Mouse (Mus musculus): Measurements from ENCODE around the gene Khdc3. TPM values are rescaled to one million over a fixed set of nuclear protein-coding genes. Genes with fewer than 3 reads are reported as not detected.
"Not testable (repeated sequence)": the region's sequence is repeated elsewhere in the genome, so short reads cannot be mapped to it uniquely, and the experiment has no call there.

Gene Khdc3
- polyA plus RNA-seq, 1 experiment = 5.6 TPM

DNA sequence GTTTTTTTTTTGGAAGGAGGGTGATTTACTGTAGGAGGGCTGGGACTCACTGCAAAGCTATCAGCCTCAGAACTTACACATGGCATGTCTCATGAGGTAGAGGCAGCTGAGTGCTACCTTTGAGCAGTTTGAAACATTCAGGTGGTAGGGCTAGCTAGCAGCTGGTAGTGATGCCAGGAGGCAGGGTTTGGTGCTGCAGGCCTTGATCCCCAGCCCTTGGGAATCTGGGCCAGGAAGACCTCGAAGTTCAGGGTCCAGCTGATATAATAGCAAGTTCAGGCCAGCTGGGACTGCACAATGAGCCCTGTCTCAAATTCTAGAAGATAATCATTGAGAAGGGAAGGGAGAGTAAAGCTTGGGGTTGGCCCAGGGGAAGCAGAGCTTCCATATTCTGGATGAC, 3.5 kb downstream of the Khdc3 start:
- Histone ChIP-seq H3K27ac (ENCODE audit: control insufficient read depth, insufficient read depth, low read depth, low read length, poor library complexity) (no peak overlapping the region), H3K4me3 (replicated peaks; ENCODE audit: control insufficient read depth, low read depth, low read length) (no peak overlapping the region), H3K4me1 (ENCODE audit: control insufficient read depth, insufficient read depth, low read length) (no peaks in the 10 kb centered on the region; the same call in 1 of the 2 replicates)
- 74% methylated on average over 1 of the region's 1 CpGs for WGBS
- no peak for TF ChIP-seq POLR2A (IDR thresholded peaks at IDR 0.05; ENCODE audit: borderline replicate concordance, control insufficient read depth, low read depth, low read length)
- no peak for TF ChIP-seq CTCF (IDR thresholded peaks at IDR 0.05; ENCODE audit: control insufficient read depth, insufficient read depth, low read length)

- no peak for TF ChIP-seq CTCF (IDR thresholded peaks at IDR 0.05; ENCODE audit: control insufficient read depth, insufficient read depth, low read length)
- no peak for TF ChIP-seq POLR2A (IDR thresholded peaks at IDR 0.05; ENCODE audit: borderline replicate concordance, control insufficient read depth, low read depth, low read length)
- H3K4me3 ChIP-seq (replicated peaks; ENCODE audit: control insufficient read depth, low read depth, low read length) = no peak overlapping the region
- H3K4me1 ChIP-seq (ENCODE audit: control insufficient read depth, insufficient read depth, low read length) = no peaks in the 10 kb centered on the region; the same call in 1 of the 2 replicates
- no peak overlapping the region for H3K27ac ChIP-seq (ENCODE audit: control insufficient read depth, insufficient read depth, low read depth, low read length, poor library complexity)
Measured at GRCm38 (mm10) chr9:73105771-73106170, 4.1 kb downstream of the Khdc3 start.

DNA sequence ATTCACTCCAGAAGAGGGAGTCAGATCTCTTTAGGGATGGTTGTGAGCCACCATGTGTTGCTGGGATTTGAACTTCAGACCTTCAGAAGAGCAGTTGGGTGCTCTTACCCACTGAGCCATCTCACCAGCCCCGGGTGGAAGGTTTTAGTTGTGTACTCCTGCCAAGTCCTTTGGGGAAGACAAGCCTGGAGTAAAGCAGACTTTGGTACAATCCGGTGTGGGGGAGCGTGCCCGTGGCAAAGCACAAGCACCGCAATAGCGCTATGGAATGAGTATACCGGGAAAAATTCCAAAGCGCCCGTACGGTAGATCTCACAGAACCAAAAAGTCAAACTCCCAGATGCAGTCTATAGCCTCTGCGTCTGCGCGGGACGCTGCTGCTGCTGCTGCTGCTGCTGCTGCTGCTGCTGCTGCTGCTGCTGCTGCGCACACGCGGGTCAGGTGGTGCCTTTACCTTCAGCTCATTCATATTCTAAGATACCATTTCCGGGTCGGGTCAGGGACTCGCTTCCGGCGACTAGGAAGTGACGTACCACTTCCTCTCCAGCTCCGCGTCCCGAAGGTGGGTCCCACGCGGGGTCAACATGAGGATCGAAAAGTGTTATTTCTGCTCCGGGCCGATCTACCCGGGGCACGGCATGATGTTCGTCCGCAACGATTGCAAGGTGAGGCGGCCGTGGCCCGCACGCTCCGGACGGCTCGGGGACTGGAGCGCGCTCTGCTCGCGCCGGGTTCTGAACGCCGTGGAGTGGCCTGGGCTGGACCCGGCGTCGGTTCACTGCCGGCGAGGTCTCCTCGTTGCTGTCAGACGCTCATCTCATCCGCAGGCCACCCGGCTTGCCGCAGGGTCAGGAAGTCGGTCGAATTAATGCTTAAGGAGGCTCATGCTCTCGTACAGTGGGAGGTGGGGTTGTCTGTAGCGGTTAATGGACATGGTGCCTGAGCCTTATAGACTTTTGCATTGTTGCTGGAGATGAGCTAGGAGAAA, 11.6 kb downstream of the Khdc3 start, which contains the start of gene Rsl24d1:
Rsl24d1 (plus strand) TSS at position 508 of the 988 bp plus-strand sequence.
- Histone ChIP-seq H3K27ac (ENCODE audit: control insufficient read depth, insufficient read depth, low read depth, low read length, poor library complexity) (peak within 1 kb of the TSS; percentile 70), H3K4me1 (ENCODE audit: control insufficient read depth, insufficient read depth, low read length) (no peaks in the 10 kb centered on the region; the same call in 1 of the 2 replicates), H3K4me3 (replicated peaks; ENCODE audit: control insufficient read depth, low read depth, low read length) (peak within 1 kb of the TSS; percentile 96)
- under 1% methylated on average over 64 of the region's 64 CpGs for WGBS
- no peak for TF ChIP-seq CTCF (IDR thresholded peaks at IDR 0.05; ENCODE audit: control insufficient read depth, insufficient read depth, low read length)
- TF ChIP-seq POLR2A (IDR thresholded peaks at IDR 0.05; ENCODE audit: borderline replicate concordance, control insufficient read depth, low read depth, low read length) = peak; percentile 51; the same call in 1 of the 2 replicates

GRCm38 (mm10) chr9:73116704-73117103, 15.1 kb downstream of the Khdc3 start:
- H3K4me1 ChIP-seq (ENCODE audit: control insufficient read depth, insufficient read depth, low read length); H3K4me3 ChIP-seq (replicated peaks; ENCODE audit: control insufficient read depth, low read depth, low read length); H3K27ac ChIP-seq (ENCODE audit: control insufficient read depth, insufficient read depth, low read depth, low read length, poor library complexity): not testable (repeated sequence)
- WGBS = 23% methylated on average over 6 of the region's 6 CpGs

- H3K27ac ChIP-seq (ENCODE audit: control insufficient read depth, insufficient read depth, low read depth, low read length, poor library complexity) = no peak overlapping the region
- TF ChIP-seq CTCF (IDR thresholded peaks at IDR 0.05; ENCODE audit: control insufficient read depth, insufficient read depth, low read length) = no peak
- TF ChIP-seq POLR2A (IDR thresholded peaks at IDR 0.05; ENCODE audit: borderline replicate concordance, control insufficient read depth, low read depth, low read length) = no peak
- no peak overlapping the region for H3K4me3 ChIP-seq (replicated peaks; ENCODE audit: control insufficient read depth, low read depth, low read length)
- no peaks in the 10 kb centered on the region; the same call in 1 of the 2 replicates for H3K4me1 ChIP-seq (ENCODE audit: control insufficient read depth, insufficient read depth, low read length)
- WGBS = 79% methylated on average over 4 of the region's 4 CpGs
Measured at GRCm38 (mm10) chr9:73118012-73118411, 16.4 kb downstream of the Khdc3 start.

DNA sequence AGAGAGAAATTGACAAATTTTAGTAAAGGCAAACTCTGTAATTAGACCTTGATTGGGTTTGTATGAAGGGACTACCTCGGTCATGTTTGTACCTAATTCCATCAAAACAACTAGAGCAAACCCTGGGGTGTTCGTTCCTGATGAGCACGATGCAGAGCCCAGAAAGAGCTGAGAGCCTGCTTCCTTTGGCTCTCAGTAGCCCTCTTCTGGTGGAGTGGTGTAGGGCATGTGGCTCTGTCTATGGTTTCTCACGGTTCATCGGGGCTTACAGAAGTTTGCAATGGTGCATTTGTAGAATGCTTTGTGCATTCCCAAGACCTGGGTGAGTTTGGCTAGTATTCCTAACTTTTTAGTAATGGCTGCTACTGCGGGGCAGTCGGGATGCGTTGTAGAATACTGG, 20.1 kb downstream of the Khdc3 start:
- WGBS = 47% methylated on average over 8 of the region's 8 CpGs
- H3K4me3 ChIP-seq (replicated peaks; ENCODE audit: control insufficient read depth, low read depth, low read length) = no peak overlapping the region
- TF ChIP-seq CTCF (IDR thresholded peaks at IDR 0.05; ENCODE audit: control insufficient read depth, insufficient read depth, low read length) = peak; percentile 53; the same call in 1 of the 2 replicates
- no peak for TF ChIP-seq POLR2A (IDR thresholded peaks at IDR 0.05; ENCODE audit: borderline replicate concordance, control insufficient read depth, low read depth, low read length)
- no peak overlapping the region for H3K27ac ChIP-seq (ENCODE audit: control insufficient read depth, insufficient read depth, low read depth, low read length, poor library complexity)
- no peaks in the 10 kb centered on the region; the same call in 1 of the 2 replicates for H3K4me1 ChIP-seq (ENCODE audit: control insufficient read depth, insufficient read depth, low read length)

- 49% methylated on average over 8 of the region's 8 CpGs for WGBS
- no peaks in the 10 kb centered on the region; the same call in 1 of the 2 replicates for H3K4me1 ChIP-seq (ENCODE audit: control insufficient read depth, insufficient read depth, low read length)
- TF ChIP-seq POLR2A (IDR thresholded peaks at IDR 0.05; ENCODE audit: borderline replicate concordance, control insufficient read depth, low read depth, low read length) (no peak), CTCF (IDR thresholded peaks at IDR 0.05; ENCODE audit: control insufficient read depth, insufficient read depth, low read length) (no peak)
- H3K27ac ChIP-seq (ENCODE audit: control insufficient read depth, insufficient read depth, low read depth, low read length, poor library complexity) = peak overlapping the region; percentile 69
- H3K4me3 ChIP-seq (replicated peaks; ENCODE audit: control insufficient read depth, low read depth, low read length) = peak overlapping the region; percentile 46
Measured at GRCm38 (mm10) chr9:73125043-73125570, 23.5 kb downstream of the Khdc3 start.

DNA sequence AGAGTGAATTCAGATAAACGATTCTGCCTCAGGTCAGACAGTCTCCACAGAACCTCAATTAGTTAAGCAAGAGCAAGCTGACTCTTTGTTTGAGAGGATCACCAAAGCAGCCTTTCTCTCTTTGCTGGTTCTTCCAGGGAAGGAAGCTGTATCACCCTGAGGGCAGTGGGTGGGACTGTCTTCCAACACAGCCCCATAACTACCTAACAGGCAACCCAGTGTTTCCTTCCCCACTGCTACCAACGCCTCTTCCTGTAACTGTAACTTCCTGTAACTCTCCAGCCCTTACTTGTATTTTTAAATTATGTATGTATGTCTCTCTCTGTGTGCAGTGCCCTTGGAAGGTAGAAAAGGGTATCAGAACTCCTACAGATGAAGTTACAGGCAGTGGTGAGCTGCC, 25.8 kb downstream of the Khdc3 start:
- H3K4me3 ChIP-seq (replicated peaks; ENCODE audit: control insufficient read depth, low read depth, low read length) = peak overlapping the region; percentile 35
- peak overlapping the region; percentile 74 for H3K27ac ChIP-seq (ENCODE audit: control insufficient read depth, insufficient read depth, low read depth, low read length, poor library complexity)
- TF ChIP-seq CTCF (IDR thresholded peaks at IDR 0.05; ENCODE audit: control insufficient read depth, insufficient read depth, low read length) = no peak
- no peak for TF ChIP-seq POLR2A (IDR thresholded peaks at IDR 0.05; ENCODE audit: borderline replicate concordance, control insufficient read depth, low read depth, low read length)
- WGBS = 15% methylated on average over 2 of the region's 2 CpGs
- H3K4me1 ChIP-seq (ENCODE audit: control insufficient read depth, insufficient read depth, low read length) = peaks cover 4% of the 10 kb centered on the region

Measured in bone marrow, adult 2 months (tissue).